Mouse (Mus musculus) G1E (cell line): ENCODE data around the gene Perp. TPM values are rescaled to one million over a fixed set of nuclear protein-coding genes. Genes with fewer than 3 reads are reported as not detected.

Experiments used
- ATAC-seq: 2 replicates; pipeline ENCODE4 v1.8.0; 2016; ENCODE audit warnings: mild to moderate bottlenecking; ENCODE audit not compliant: insufficient number of reproducible peaks, poor library complexity, low FRiP score, severe bottlenecking; ENCODE audit errors: extremely low read depth
- DNase-seq: peaks from one replicate; pipeline ENCODE4 v3.0.0; 2012; ENCODE audit warnings: low spot score
- H3K27me3 ChIP-seq: 2 replicates; pipeline ENCODE4 v1.6.1; 2012; ENCODE audit warnings: mild to moderate bottlenecking, low read length, inconsistent platforms; ENCODE audit not compliant: insufficient read depth
- H3K36me3 ChIP-seq: replicated peaks from 2 replicates; pipeline ENCODE3; 2012; ENCODE audit warnings: mild to moderate bottlenecking, inconsistent platforms
- H3K4me1 ChIP-seq: 2 replicates; pipeline ENCODE4 v1.6.1; 2012; ENCODE audit warnings: low read depth, low read length, inconsistent platforms, mixed read lengths; ENCODE audit not compliant: insufficient read depth
- H3K4me3 ChIP-seq: 2 replicates; pipeline ENCODE4 v1.5.1; 2012; ENCODE audit warnings: low read depth, mild to moderate bottlenecking, inconsistent platforms, low read length, moderate library complexity, mixed read lengths
- H3K9me3 ChIP-seq: replicated peaks from 2 replicates; pipeline ENCODE4 v1.6.1; 2012; ENCODE audit warnings: inconsistent platforms
- CTCF ChIP-seq: IDR thresholded peaks from 2 replicates; pipeline ENCODE4 v1.5.1; 2012; ENCODE audit warnings: low read depth, low read length, inconsistent platforms, mixed read lengths
- GATA1 ChIP-seq: IDR thresholded peaks from 2 replicates; pipeline ENCODE4 v1.6.1; 2012; ENCODE audit warnings: borderline replicate concordance, low read length, inconsistent platforms, mixed read lengths
- GATA2 ChIP-seq: IDR thresholded peaks from 2 replicates; pipeline ENCODE4 v1.6.1; 2012; ENCODE audit warnings: low read depth, low read length, inconsistent platforms, borderline replicate concordance
- POLR2AphosphoS5 ChIP-seq: IDR thresholded peaks from 2 replicates; pipeline ENCODE4 v1.6.1; 2012; ENCODE audit warnings: low read depth, low read length, inconsistent platforms; ENCODE audit not compliant: insufficient replicate concordance
- TAL1 ChIP-seq: conservative IDR thresholded peaks from 2 replicates; pipeline ENCODE4 v1.6.1; 2012; ENCODE audit warnings: low read depth, low read length, inconsistent platforms, mixed read lengths
- polyA plus RNA-seq: library from polyadenylated mRNA; stranded (reverse); fragments of >175 nt; gene quantifications from 2 replicates; pipeline ENCODE4 v1.2.3, GENCODE M21; 2012
- total RNA-seq, 2 experiments: library from RNA; stranded (forward) in 1 of 2; stranded (reverse) in 1 of 2; fragments of 200-1000 nt in 1 of 2; fragments of >200 nt in 1 of 2; fragmentation: Nextera tagmentation in 1 of 2; gene quantifications; 2 replicates each; pipeline ENCODE4 v1.2.3; 2014 to 2017

Perp gene
- total and polyA plus RNA-seq, 3 experiments, result not detected

GRCm38 (mm10) chr10:18845711-18846110 lies 891 bp downstream of the Perp start:
- TF ChIP-seq GATA2, result no peak
- no peak for TF ChIP-seq GATA1
- TF ChIP-seq POLR2AphosphoS5, result no peak
- no peak for TF ChIP-seq TAL1
- TF ChIP-seq CTCF, result no peak
- Histone ChIP-seq H3K9me3 (0 out of 2 replicates have a peak, but pooled peaks cover 3% of the 10 kb centered on the region), H3K36me3 (no peaks in the 10 kb centered on the region), H3K4me3 (no peak overlapping the region), H3K4me1 (no peaks in the 10 kb centered on the region; the same call in 1 of the 2 replicates), H3K27me3 (peaks cover 9% of the 10 kb centered on the region; the same call in 1 of the 2 replicates)
- ATAC-seq (no peak), DNase-seq (no peak)

- H3K9me3 ChIP-seq, result 0 out of 2 replicates have a peak, but pooled peaks cover 3% of the 10 kb centered on the region
- ATAC-seq (no peak), DNase-seq (no peak)
- H3K4me3 ChIP-seq, result no peak overlapping the region
- H3K4me1 ChIP-seq, result no peaks in the 10 kb centered on the region; the same call in 1 of the 2 replicates
- no peaks in the 10 kb centered on the region for H3K36me3 ChIP-seq
- H3K27me3 ChIP-seq, result peaks cover 9% of the 10 kb centered on the region
- TF ChIP-seq POLR2AphosphoS5, result no peak
- no peak for TF ChIP-seq GATA2
- no peak for TF ChIP-seq CTCF
- no peak for TF ChIP-seq GATA1
- TF ChIP-seq TAL1, result no peak
These were observed 1.8 kb downstream of the Perp start for GRCm38 (mm10) chr10:18846474-18847264.

GRCm38 (mm10) chr10:18850177-18850576 lies 5.4 kb downstream of the Perp start:
- Histone ChIP-seq H3K27me3 (peaks cover 5% of the 10 kb centered on the region), H3K4me1 (no peaks in the 10 kb centered on the region; the same call in 1 of the 2 replicates), H3K9me3 (0 out of 2 replicates have a peak, but pooled peaks cover under 1% of the 10 kb centered on the region), H3K4me3 (no peak overlapping the region), H3K36me3 (no peaks in the 10 kb centered on the region)
- DNase-seq (no peak), ATAC-seq (no peak)
- TF ChIP-seq GATA2, result no peak
- no peak for TF ChIP-seq CTCF
- TF ChIP-seq GATA1, result no peak
- TF ChIP-seq POLR2AphosphoS5, result no peak
- TF ChIP-seq TAL1, result no peak

- Histone ChIP-seq H3K4me3 (no peak overlapping the region), H3K36me3 (no peaks in the 10 kb centered on the region), H3K4me1 (no peaks in the 10 kb centered on the region), H3K27me3 (peaks cover 4% of the 10 kb centered on the region; the same call in 1 of the 2 replicates), H3K9me3 (no peaks in the 10 kb centered on the region)
- no peak for DNase-seq
- TF ChIP-seq TAL1, result no peak
- TF ChIP-seq POLR2AphosphoS5, result no peak
- TF ChIP-seq CTCF, result no peak
- no peak for TF ChIP-seq GATA2
- no peak for ATAC-seq
These were observed 8.6 kb downstream of the Perp start for GRCm38 (mm10) chr10:18853417-18853816.

GRCm38 (mm10) chr10:18857244-18857643 lies 12.4 kb downstream of the Perp start:
- no peak for ATAC-seq
- H3K4me1 ChIP-seq, result no peaks in the 10 kb centered on the region
- H3K27me3 ChIP-seq, result no peaks in the 10 kb centered on the region; the same call in 1 of the 2 replicates

GRCm38 (mm10) chr10:18859632-18860031 lies 14.8 kb downstream of the Perp start:
- H3K27me3 ChIP-seq, result no peaks in the 10 kb centered on the region; the same call in 1 of the 2 replicates
- DNase-seq (no peak), ATAC-seq (no peak)
- H3K4me1 ChIP-seq, result no peaks in the 10 kb centered on the region
- H3K36me3 ChIP-seq, result no peaks in the 10 kb centered on the region
- no peaks in the 10 kb centered on the region for H3K9me3 ChIP-seq
- H3K4me3 ChIP-seq, result no peak overlapping the region
- TF ChIP-seq POLR2AphosphoS5 (no peak), GATA1 (no peak), GATA2 (no peak), TAL1 (no peak), CTCF (no peak)

More at GRCm38 (mm10) chr10:18857244-18857643, 12.4 kb downstream of the Perp start:
- H3K9me3 ChIP-seq, result no peaks in the 10 kb centered on the region
- TF ChIP-seq CTCF (no peak), POLR2AphosphoS5 (no peak), TAL1 (no peak), GATA1 (no peak), GATA2 (no peak)
- DNase-seq, result no peak
- H3K36me3 ChIP-seq, result no peaks in the 10 kb centered on the region
- no peak overlapping the region for H3K4me3 ChIP-seq
